Mouse (Mus musculus) layer of hippocampus, adult 9-11 months (tissue): ENCODE results near the gene H2-T24.

Source experiments
- DNase-seq: peaks from one replicate; pipeline ENCODE4 v3.0.0; 2022

The H2-T24 gene

GRCm38 (mm10) chr17:35980363-35980754 is 40.0 kb downstream of the H2-T24 start:
- DNase-seq, result peak; percentile 51

- DNase-seq, result peak; percentile 94
Observed at GRCm38 (mm10) chr17:35979401-35980362, 40.7 kb downstream of the H2-T24 start, which contains the start of the genes Gnl1 and Prr3. Gene Gnl1, plus strand, starts transcription at chr17:35979851. Gene Prr3, minus strand, starts transcription at chr17:35980236.

DNA sequence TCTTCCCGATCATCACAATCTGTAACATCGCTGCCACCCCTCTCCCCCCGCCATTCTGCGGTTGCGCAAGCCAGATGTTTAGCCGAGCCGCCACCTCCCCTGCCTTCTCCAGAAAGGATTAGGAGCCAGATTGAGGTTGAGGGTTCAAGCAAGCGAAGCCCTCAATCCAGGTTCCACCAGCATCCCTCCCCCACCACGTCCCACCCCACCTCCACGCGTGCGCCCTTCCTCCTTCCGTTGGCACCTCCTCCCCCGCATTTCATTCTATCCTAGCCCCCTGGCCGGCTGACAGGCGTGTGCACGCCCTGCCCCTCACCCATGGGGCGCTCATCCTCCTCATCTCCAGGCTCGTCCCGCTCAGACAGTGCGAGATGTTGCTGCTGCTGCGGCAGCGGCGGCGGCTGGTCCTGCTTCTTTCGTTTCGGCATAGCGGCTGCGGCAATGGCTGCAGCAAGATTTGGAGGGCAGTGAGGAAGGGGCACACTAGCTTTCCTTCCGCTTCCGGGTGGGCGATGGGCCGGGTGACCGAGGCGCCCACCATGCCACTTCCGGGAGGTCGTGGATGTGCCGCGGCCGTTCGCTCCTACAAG is 41.5 kb downstream of the H2-T24 start:
- DNase-seq, result peak; percentile 91

DNA sequence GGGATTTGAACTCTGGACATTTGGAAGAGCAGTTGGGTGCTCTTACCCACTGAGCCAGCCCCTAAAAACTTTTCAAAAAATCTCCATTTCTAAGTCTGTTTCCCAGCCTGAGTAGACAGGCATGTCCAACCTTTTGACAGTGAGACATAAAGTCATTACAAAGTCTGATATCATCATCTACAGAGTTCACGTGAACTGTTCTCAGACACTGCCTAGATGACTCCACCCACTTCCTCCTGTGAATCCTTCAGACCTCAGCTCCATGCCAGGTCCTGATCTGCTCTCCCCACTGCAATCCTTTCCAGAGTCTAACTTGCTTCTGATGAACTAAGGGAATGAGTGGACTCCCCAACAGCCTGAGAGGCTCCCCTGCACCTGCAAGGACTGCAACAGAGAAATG is 48.2 kb downstream of the H2-T24 start:
- DNase-seq, result no peak

GRCm38 (mm10) chr17:35969418-35970389 is 50.7 kb downstream of the H2-T24 start, which contains the start of gene Abcf1:
Gene Abcf1, minus strand, starts transcription at chr17:35969761.
- peak; percentile 98 for DNase-seq

DNA sequence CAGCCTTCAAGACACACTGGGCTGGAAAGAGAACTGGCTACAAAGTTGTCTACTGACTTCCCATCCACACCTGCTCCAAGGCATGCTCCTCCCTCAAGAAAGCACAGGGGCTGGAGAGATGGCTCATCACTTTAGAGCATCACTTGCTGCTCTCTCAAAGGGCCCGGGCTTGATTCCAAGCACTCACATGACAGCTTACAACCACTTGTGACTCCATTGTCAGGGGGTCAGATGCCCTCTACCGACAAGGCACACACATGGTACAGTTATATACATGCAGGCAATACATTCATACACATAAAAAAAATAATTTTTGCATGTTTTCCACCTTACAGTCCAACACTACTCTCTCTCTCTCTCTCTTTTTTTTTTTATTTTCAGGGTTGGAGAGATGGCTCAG is 52.7 kb downstream of the H2-T24 start:
- no peak for DNase-seq

- no peak for DNase-seq
Observed at GRCm38 (mm10) chr17:35963279-35963678, 57.1 kb downstream of the H2-T24 start.

GRCm38 (mm10) chr17:35958533-35959223 is 61.7 kb downstream of the H2-T24 start:
- DNase-seq, result no peak
